Mouse (Mus musculus): Measurements from ENCODE around the gene Rdh12.

Gene Rdh12

GRCm38 (mm10) chr12:79248110-79248509 is 39.4 kb downstream of the Rdh12 start:
- in situ Hi-C loops (cut with MboI; ENCODE audit: low sequenced_read_pairs) = no loop called here

- in situ Hi-C loops (cut with MboI; ENCODE audit: low sequenced_read_pairs) = no loop called here
Observed at GRCm38 (mm10) chr12:79253294-79254053, 44.8 kb downstream of the Rdh12 start.

- in situ Hi-C loops (cut with MboI; ENCODE audit: low sequenced_read_pairs) = no loop called here
Observed at GRCm38 (mm10) chr12:79254975-79255374, 46.3 kb downstream of the Rdh12 start.

- in situ Hi-C loops (cut with MboI; ENCODE audit: low sequenced_read_pairs) = no loop called here
Observed at GRCm38 (mm10) chr12:79260154-79260553, 51.4 kb downstream of the Rdh12 start.

- in situ Hi-C loops (cut with MboI; ENCODE audit: low sequenced_read_pairs) = no loop called here
Observed at GRCm38 (mm10) chr12:79261035-79261434, 52.3 kb downstream of the Rdh12 start.
